Mouse (Mus musculus) left cerebral cortex, postnatal 10 days (tissue): ENCODE results near the gene Gm13283. TPM values are rescaled to one million over a fixed set of nuclear protein-coding genes. Genes with fewer than 3 reads are reported as not detected.
"Not testable (repeated sequence)": the region's sequence is repeated elsewhere in the genome, so short reads cannot be mapped to it uniquely, and the experiment has no call there.

Experiments
- DNase-seq, 2 experiments: peaks; one replicate each; pipeline ENCODE4 v3.0.0; 2021 to 2022; ENCODE audit warnings: low spot score in 2 of 2, mixed read lengths in 1 of 2; ENCODE audit errors: extremely low spot score in 1 of 2
- intact Hi-C: fragments of 180-260 bp; cut with DNase I; formaldehyde crosslinking; loops from one replicate; pipeline ENCODE4 v1.15.1; 2025
- total RNA-seq, 2 experiments: library from RNA; stranded (reverse); gene quantifications; 2 replicates each; pipeline ENCODE4 v1.2.3; 2021

The Gm13283 gene
- total RNA-seq, 2 experiments from 2014 or later: not detected

- intact Hi-C loops: not testable (repeated sequence)
- DNase-seq: peak in 1 of 2 experiments; percentile 30
These were observed 45.8 kb downstream of the Gm13283 start for GRCm38 (mm10) chr4:88805761-88806160.

Other genes with a start within 250 kb of the Gm13283 start
- gene Ifnb1, start 237.3 kb upstream of the Gm13283 start, total RNA-seq: not detected
- not detected for gene Ifna15, start 201.9 kb upstream of the Gm13283 start, total RNA-seq
- not detected for gene Ifna14, start 188.3 kb upstream of the Gm13283 start, total RNA-seq
- gene Ifna9, start 167.7 kb upstream of the Gm13283 start, total RNA-seq: not detected
- not detected for gene Ifna12, start 156.7 kb upstream of the Gm13283 start, total RNA-seq
- not detected for gene C87499, start 125.7 kb upstream of the Gm13283 start, total RNA-seq
- not detected for gene Ifna13, start 115.7 kb upstream of the Gm13283 start, total RNA-seq
- not detected for gene Ifna16, start 83.2 kb upstream of the Gm13283 start, total RNA-seq
- not detected for gene Ifna2, start 76.2 kb upstream of the Gm13283 start, total RNA-seq
- gene Ifnab, start 68.8 kb upstream of the Gm13283 start, total RNA-seq: not detected
- gene Gm26566, start 38.3 kb upstream of the Gm13283 start, total RNA-seq: 1 to 10 TPM; 1.8 to 2.0 TPM
- 100 to 1,000 TPM; 105 to 107 TPM for gene Klhl9, start 37.7 kb upstream of the Gm13283 start, total RNA-seq
- not detected for gene Gm13271, start 5.3 kb upstream of the Gm13283 start, total RNA-seq
- gene Gm13290, start 13.7 kb downstream of the Gm13283 start, total RNA-seq: not detected
- not detected for gene Gm13289, start 16.8 kb downstream of the Gm13283 start, total RNA-seq
- gene Gm13272, start 19.7 kb downstream of the Gm13283 start, total RNA-seq: not detected
- gene Ifnz, start 22.0 kb downstream of the Gm13283 start, total RNA-seq: not detected
- not detected for gene Gm13276, start 25.6 kb downstream of the Gm13283 start, total RNA-seq
- not detected for gene Gm13277, start 28.5 kb downstream of the Gm13283 start, total RNA-seq
- not detected for gene Gm13278, start 31.4 kb downstream of the Gm13283 start, total RNA-seq
- gene Gm13275, start 34.4 kb downstream of the Gm13283 start, total RNA-seq: not detected
- gene Gm13279, start 37.3 kb downstream of the Gm13283 start, total RNA-seq: not detected
- not detected for gene Gm13285, start 39.5 kb downstream of the Gm13283 start, total RNA-seq
- gene Gm13287, start 43.1 kb downstream of the Gm13283 start, total RNA-seq: not detected
- gene Gm13288, start 45.4 kb downstream of the Gm13283 start, total RNA-seq: not detected
- not detected for gene Ifna7, start 56.1 kb downstream of the Gm13283 start, total RNA-seq
- gene Ifna11, start 59.8 kb downstream of the Gm13283 start, total RNA-seq: not detected
- not detected for gene Ifna6, start 67.3 kb downstream of the Gm13283 start, total RNA-seq
- gene Ifna5, start 75.4 kb downstream of the Gm13283 start, total RNA-seq: not detected
- not detected for gene Ifna4, start 81.7 kb downstream of the Gm13283 start, total RNA-seq
- gene Ifna1, start 90.0 kb downstream of the Gm13283 start, total RNA-seq: not detected
- not detected for gene Ifne, start 120.1 kb downstream of the Gm13283 start, total RNA-seq